Mouse (Mus musculus): ENCODE results near the gene Plpp7.

Plpp7 gene

DNA sequence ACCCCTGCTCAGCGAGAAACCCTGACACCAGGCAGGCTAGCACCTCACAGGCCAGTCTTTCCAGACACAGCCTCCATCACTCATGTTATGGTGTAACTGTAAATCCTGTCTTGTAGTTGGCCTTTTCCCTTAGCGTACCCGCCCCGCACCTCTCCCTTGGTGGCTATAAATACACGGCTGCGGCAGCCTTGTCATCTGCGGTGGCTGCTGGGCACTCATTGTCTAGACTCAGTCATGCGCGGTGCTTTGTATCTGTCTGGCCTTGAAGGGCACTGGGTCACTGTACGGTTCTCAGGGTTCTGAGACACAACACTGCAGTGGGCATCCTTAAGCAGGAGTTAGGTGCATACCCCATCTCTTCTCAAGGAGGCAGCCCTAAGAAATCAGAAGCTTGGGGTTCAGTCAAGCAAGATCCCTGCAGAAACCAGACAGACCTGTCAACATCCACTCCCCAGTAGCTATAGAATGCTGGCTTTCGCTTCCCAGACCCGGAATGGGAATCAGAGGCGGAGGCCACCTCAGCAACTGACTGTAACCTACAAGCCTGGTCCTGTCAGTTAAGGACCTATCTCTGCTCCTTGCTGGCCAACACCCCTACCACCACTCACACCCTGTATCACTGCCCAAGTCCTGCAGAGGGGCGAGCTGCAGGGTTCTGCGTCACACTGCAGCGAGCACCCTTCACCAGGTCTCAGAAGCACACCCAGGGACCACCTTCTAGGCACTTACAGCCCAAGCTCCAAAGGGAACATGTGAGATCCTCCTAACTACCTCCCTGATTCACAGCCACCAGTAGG is 10.0 kb downstream of the Plpp7 start:
- DNase-seq: no peak

- DNase-seq: no peak
These were observed 10.6 kb downstream of the Plpp7 start for GRCm38 (mm10) chr2:32105930-32106329.

DNA sequence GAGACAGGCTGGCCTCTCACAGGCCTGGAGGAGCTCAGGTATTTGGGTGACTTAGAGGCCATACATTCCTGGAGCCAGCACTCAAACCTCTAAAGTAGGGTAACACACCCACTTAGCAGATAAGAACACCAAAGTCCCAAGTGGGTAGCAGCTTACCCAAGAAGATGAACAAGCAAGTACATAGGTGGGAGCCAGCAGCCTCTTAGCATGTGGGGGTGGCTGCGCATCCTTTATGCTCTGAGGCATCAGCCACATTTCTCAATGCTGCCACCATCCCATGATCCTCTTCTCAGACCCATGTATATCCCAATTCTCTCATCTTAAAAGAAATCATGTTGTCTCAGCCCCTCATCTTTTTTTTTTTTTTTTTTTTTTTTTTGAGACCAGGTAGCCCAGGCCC is 15.9 kb downstream of the Plpp7 start:
- DNase-seq: no peak

GRCm38 (mm10) chr2:32112548-32112947 is 17.2 kb downstream of the Plpp7 start:
- DNase-seq: no peak

DNA sequence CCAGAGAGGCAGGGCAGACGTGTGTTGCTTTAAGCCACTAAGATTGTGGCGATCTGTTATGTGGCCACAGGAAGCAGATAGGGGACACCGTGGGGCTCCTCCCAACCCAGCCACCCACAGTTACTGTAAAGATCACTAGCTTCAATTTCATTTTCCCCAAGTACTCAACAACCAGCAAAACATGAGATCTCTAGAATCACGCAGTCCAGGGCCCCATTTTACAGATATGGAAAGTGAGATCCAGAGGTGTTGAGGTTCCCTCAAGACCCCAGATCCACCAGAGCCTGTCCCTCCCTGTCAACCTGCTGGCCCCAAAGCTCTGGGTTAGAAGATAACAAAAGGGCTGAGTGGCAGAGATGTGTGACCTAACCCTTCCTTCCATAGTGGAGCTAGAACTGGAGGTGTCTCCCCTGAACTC is 20.5 kb downstream of the Plpp7 start:
- no peak for DNase-seq

DNA sequence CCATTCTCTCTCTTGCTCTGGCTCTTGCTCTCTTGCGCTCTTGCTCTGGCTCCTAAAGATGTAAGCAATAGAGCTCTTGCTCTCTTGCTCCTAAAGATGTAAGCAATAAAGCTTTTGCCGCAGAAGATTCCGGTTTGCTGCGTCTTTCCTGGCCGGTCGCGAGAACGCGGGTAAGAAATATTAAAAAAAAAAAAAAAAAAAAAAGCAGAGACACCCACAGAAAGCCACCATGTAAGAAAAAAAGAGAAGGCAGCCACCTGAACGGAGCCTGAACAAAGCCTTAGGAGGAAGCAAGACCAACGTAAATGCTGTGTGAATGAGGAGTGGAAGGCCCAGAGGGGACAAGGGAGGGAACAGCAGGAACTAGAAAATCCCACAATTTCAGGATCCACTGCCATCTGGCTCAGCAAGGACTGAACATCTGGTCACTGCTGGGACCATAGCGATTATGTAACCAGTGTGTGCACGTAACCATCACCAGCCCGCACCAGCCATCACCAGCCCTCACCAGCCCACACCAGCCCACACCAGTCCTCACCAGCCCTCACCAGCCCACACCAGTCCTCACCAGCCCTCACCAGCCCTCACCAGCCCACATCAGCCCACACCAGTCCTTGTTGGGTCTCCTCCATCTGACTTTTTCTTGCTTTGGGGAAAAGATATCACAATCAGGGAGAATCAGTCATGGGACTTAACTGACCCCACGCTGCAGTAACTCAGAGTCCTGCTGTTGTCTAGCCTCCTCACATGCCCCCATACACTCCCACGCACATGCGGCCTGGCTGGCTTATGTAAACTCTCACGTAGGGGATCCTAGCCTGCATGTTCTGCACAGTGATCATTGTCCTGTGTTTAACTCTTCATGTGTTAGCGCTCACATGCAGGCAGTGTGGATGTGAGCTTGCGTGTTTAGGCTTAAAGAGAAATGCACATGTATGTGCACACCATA is 24.7 kb downstream of the Plpp7 start:
- no peak for DNase-seq

DNA sequence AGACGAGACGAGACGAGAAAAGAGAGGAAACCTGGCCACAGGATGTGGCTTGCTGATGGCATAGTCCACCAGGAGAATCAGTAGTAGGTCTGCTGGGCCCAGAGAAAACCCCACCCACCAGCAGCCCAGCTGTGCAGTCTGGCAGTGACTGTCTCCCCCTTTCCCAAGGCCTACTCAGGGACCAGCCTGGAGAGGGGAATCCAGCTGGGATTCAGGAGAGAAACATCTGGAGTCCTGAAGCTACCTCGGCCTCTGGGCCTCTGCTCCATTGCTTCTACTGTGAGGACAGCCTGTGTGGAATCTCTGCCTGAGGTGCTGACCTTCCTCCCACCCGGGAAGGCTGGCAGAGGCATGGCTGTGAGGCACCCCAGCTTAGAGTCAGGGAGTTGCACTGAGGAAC is 25.8 kb downstream of the Plpp7 start:
- DNase-seq: no peak

DNA sequence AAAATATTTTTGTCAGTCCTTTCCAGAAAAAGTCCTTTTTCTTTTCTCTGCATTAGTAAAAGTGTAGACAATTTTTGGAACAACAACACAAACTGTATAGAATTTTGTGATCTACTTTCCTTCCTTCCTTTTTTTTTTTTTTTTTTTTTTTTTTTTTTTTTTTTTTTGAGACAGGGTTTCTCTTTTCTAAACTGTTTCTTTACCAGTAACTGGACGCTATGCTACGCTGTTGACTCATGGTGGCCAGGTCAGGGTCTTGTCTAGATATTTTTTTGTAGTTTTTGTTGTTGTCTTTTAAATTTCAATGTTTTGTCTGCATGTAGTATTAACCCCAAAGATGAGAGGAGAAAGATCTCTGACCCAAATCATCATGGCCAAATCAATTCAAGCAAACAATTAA is 26.5 kb downstream of the Plpp7 start:
- DNase-seq: no peak

DNA sequence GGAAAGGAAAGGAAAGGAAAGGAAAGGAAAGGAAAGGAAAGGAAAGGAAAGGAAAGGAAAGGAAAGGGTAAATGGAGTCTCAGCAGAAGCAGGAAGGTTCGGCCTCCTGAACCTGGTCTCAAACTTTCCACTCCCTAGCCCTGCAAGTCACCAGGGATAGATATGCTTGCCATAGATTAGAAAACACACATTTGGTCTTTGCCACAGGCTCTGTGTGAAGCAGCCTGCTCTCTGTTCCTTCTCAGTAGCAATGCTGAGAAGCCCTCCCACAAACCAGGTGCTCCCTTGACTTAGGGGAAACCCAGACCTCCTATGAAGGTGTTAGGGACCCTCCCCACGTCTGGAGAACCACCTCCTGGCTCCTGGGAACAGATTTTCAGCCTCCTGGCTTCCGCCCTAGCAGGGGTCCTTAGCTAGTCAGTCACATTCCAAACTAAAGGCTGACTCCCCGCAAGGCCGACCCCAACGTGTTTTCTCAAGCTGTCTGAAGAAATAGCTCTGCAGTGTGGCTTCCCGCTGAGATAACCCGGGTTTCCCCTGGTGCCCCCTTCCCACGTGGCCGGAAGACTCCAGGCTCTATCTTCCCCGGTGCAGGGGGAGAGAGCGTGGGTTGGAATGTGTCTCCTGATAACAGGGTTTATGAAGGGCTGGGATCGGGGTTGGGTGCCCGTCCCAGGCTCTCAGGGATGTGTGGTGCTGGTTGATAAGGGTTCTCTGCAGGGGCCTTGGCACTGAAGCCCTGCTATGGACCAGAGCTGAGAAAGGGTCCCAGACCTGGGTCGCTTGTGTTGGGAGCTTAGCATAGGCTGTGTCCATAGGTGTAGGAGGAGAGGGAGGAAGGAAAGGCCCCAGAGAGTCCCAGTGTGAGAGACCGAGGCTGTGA is 32.6 kb downstream of the Plpp7 start:
- DNase-seq: no peak

DNA sequence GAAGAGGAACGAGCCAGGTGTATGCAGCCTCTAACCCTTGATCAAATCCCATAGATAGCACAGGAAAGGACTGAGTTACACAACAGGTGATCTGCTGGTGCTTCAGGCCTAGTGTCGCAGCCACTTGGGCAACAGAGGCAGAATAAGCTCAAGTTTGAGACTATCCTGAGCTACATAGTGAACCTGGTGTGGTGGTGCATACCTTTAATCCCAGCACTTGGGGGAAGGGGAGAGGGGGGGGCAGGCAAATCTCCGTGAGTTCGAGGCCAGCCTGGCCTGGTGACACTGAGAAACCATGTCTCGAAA is 33.2 kb downstream of the Plpp7 start:
- DNase-seq: no peak

GRCm38 (mm10) chr2:32129383-32130074 is 34.2 kb downstream of the Plpp7 start:
- DNase-seq: no peak

DNA sequence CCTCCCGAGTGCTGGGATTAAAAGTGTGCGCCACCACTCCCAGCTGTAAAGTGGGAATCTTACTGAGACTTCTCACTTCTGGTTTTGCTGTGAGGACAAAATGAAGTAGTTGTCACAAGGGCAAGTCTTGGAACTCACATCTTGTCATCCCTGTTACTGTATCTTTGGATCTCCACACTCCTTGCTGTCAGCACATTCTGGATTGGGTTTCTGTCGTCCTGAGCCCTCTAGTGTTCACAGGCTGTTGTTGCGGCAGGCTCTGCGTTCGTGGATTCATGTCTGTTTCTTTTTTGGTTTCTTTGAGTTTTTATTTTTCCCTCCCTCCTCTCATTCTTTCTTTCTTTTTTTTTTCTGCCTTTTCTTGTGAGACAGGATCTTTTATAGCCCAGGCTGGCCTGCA is 35.1 kb downstream of the Plpp7 start:
- peak; percentile 71 to 74 for DNase-seq

DNA sequence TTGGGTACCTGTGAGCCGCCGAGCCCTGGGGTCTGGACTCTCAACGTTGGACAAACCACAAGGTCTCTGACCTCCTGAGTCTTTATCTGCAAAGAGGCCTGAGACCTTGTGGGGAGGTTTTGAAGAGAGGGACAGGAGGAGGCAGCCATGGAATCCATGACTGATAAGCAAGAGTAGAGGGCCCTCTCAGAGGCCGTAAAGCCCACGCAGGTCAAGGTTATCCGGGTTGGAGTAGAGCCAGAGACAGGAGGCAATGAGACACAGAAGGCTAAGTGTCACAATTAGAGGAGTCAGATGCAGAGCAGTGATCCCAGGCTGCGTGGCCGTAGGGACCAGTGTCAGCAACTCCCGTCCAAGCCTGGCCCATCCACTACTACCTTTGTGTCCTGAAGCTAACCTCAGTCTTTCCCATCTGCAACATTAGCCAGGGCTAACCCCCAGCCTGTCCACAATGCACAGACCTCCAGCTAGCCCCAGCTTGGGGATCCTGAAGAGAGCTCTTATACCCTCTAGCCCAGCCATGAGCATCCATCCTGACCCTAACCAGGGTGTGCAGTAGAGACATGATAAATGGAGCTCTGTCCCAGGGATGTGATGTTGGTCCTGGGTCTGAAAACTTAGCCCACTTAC is 36.0 kb downstream of the Plpp7 start:
- DNase-seq: no peak

- DNase-seq: no peak
These were observed 36.7 kb downstream of the Plpp7 start for GRCm38 (mm10) chr2:32131866-32132566.

DNA sequence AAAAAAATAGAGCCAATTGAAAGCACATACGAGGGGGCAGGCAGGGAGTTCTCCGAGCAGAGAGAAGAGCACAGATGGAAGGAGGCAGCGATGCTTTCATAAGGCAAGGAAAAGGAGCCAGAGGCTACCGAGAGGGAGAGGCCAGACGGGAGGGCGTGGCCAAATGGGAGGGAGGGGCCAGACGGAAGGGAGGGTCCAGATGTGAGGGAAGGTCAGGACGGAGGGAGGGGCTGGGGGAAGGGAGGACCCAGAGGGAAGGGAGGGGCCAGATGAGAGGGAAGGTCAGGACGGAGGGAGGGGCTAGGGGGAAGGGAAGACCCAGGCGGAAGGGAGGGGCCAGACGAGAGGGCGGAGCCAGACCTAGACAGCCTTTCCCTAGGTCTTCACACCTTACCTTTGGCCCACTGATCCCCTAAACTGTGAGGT is 37.3 kb downstream of the Plpp7 start:
- peak; percentile 44 to 77 for DNase-seq

DNA sequence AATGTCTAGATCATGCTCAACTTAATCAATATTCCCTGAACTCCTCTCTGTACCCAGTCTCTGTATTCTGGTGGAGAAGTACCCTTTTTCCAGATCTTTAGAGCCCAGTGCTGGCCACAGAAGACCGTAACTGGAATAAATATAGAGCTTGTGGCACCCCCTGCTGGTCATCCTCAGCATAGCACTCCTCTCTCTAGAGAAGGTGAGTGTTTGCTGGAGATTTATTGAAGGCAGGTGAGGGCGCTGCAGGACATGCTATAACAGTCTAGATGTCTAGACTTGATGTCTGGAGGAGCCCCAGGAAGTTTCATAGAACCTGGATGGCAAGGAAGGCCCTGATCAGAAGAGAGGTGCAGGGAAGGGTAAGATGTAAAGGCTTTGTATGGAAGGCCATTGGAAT is 38.7 kb downstream of the Plpp7 start:
- peak; percentile 96 to 99 for DNase-seq

DNA sequence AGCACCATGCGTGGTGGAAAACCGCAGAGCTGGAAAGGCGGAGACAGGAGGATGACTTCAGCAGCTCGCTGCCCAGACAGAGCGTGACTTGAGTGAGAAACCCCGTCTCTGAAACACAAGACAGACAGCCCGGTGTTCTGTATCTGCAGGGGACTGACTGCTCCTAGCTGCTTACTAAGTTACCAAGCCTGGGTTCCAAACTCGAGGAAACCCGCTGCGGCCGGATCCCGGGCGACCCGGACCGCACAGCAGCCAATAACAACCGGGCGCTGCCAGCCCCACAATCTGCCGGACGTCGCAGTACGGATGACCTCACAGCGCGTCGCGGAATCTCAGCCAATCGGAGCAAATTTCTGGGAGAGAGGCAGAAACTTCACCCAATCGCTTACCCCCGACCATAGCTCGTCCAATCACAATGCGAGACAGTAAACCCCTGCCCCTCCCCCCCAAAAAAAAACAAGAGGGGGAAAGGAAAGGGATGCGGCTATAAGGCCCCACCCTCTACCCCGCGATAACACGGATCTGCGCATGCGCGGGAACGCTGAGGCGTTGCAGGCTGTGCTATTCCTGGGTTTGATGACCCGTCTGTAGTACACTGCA is 42.4 kb downstream of the Plpp7 start:
- peak; percentile 98 to 99 for DNase-seq

GRCm38 (mm10) chr2:32139377-32139776 is 44.0 kb downstream of the Plpp7 start:
- DNase-seq: no peak

GRCm38 (mm10) chr2:32140498-32140934 is 45.2 kb downstream of the Plpp7 start:
- DNase-seq: no peak

- no peak for DNase-seq
These were observed 46.3 kb downstream of the Plpp7 start for GRCm38 (mm10) chr2:32141602-32142001.

DNA sequence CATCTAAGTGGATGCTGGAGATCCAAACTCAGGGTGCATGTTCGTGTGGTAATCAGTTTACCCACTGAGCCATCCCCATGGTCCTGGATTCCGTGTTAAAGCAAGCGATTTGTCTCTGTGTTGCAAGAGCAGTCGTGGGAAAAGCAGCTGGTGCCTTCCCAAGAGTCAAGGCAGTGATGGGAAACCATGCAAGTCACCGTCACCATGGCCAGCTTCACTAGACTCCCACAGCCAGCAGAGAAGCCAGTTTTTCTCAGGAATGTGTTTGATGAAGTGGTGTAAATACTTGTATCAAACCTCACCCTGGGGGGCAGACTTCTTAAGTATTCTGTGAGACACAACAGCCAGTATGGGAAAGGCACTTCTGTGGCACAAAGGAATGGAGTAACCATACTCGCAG is 47.0 kb downstream of the Plpp7 start:
- no peak for DNase-seq

All from cerebellum, postnatal 14 days (tissue).